Mouse (Mus musculus) stomach, embryonic 15.5 days (tissue): Measurements from ENCODE around the gene Polr2h. TPM values are rescaled to one million over a fixed set of nuclear protein-coding genes. Genes with fewer than 3 reads are reported as not detected.

Source experiments
- ATAC-seq: fragments of 200-750 bp; cut with Nextera tagmentation; 2 replicates; pipeline ENCODE4 v1.8.0; 2017; ENCODE audit warnings: low read depth, moderate number of reproducible peaks, moderate TSS enrichment; ENCODE audit not compliant: insufficient read depth, low FRiP score
- H3K27ac ChIP-seq: fragments of 300-500 bp; sonication (generic); 2 replicates; pipeline ENCODE4 v1.5.1; 2015; ENCODE audit warnings: mild to moderate bottlenecking, inconsistent platforms
- H3K27me3 ChIP-seq: fragments of 300-500 bp; sonication (generic); replicated peaks from 2 replicates; pipeline ENCODE4 v1.6.1; 2015; ENCODE audit warnings: inconsistent platforms
- H3K36me3 ChIP-seq: fragments of 300-500 bp; sonication (generic); 2 replicates; pipeline ENCODE4 v1.6.1; 2015; ENCODE audit warnings: inconsistent platforms
- H3K4me1 ChIP-seq: fragments of 300-500 bp; sonication (generic); 2 replicates; pipeline ENCODE4 v1.6.1; 2015; ENCODE audit warnings: inconsistent platforms
- H3K4me2 ChIP-seq: fragments of 300-500 bp; sonication (generic); 2 replicates; pipeline ENCODE4 v1.6.1; 2015; ENCODE audit warnings: mild to moderate bottlenecking, inconsistent platforms
- H3K4me3 ChIP-seq: fragments of 300-500 bp; sonication (generic); replicated peaks from 2 replicates; pipeline ENCODE4 v1.5.1; 2015; ENCODE audit warnings: inconsistent platforms
- H3K9ac ChIP-seq: fragments of 300-500 bp; sonication (generic); 2 replicates; pipeline ENCODE4 v1.6.1; 2015; ENCODE audit warnings: inconsistent platforms
- H3K9me3 ChIP-seq: fragments of 300-500 bp; sonication (generic); 2 replicates; pipeline ENCODE4 v1.6.1; 2016; ENCODE audit warnings: inconsistent platforms
- WGBS: fragments of 180-500 bp; shearing (Covaris S2); methylation state at CpG from one replicate; pipeline ENCODE4 v1.1.7; 2015; 5-methylcytosine and 5-hydroxymethylcytosine counted together
- polyA plus RNA-seq: library from polyadenylated mRNA; unstranded; fragments of >200 nt; fragmentation: Nextera tagmentation; extraction: Ambion mirVana; gene quantifications from 2 replicates; pipeline ENCODE4 v1.2.1, GENCODE M21; 2015

Polr2h gene
- polyA plus RNA-seq, 1 experiment from 2014 or later: 97.3 TPM

GRCm38 (mm10) chr16:20750518-20750917, 33.1 kb downstream of the Polr2h start:
- Histone ChIP-seq H3K27me3 (no peaks in the 10 kb centered on the region), H3K27ac (no peak overlapping the region), H3K4me1 (no peaks in the 10 kb centered on the region; the same call in 1 of the 2 replicates), H3K36me3 (no peaks in the 10 kb centered on the region), H3K4me2 (no peak overlapping the region), H3K4me3 (no peak overlapping the region), H3K9me3 (no peaks in the 10 kb centered on the region), H3K9ac (no peak overlapping the region)
- ATAC-seq: no peak
- WGBS: 38% methylated on average over 8 of the region's 8 CpGs

GRCm38 (mm10) chr16:20756052-20756451, 38.6 kb downstream of the Polr2h start:
- Histone ChIP-seq H3K9ac (no peak overlapping the region), H3K4me1 (no peaks in the 10 kb centered on the region), H3K4me3 (no peak overlapping the region), H3K27ac (no peak overlapping the region), H3K9me3 (no peaks in the 10 kb centered on the region), H3K4me2 (no peak overlapping the region), H3K36me3 (no peaks in the 10 kb centered on the region), H3K27me3 (no peaks in the 10 kb centered on the region)
- 86% methylated on average over 5 of the region's 5 CpGs for WGBS
- ATAC-seq: no peak

- H3K4me3 ChIP-seq: no peak overlapping the region
These were observed 39.9 kb downstream of the Polr2h start for GRCm38 (mm10) chr16:20757385-20757784.

GRCm38 (mm10) chr16:20761681-20762080, 44.2 kb downstream of the Polr2h start:
- no peak overlapping the region for H3K4me3 ChIP-seq
- no peaks in the 10 kb centered on the region for H3K27me3 ChIP-seq
- H3K27ac ChIP-seq: no peak overlapping the region
- no peaks in the 10 kb centered on the region for H3K9me3 ChIP-seq
- no peak overlapping the region for H3K4me2 ChIP-seq
- no peaks in the 10 kb centered on the region for H3K4me1 ChIP-seq
- no peak for ATAC-seq
- no peaks in the 10 kb centered on the region for H3K36me3 ChIP-seq
- 8% methylated on average over 3 of the region's 3 CpGs for WGBS
- H3K9ac ChIP-seq: no peak overlapping the region

More at GRCm38 (mm10) chr16:20757385-20757784, 39.9 kb downstream of the Polr2h start:
- no peak overlapping the region for H3K9ac ChIP-seq
- H3K27ac ChIP-seq: no peak overlapping the region
- H3K9me3 ChIP-seq: no peaks in the 10 kb centered on the region
- WGBS: 70% methylated on average over 1 of the region's 1 CpGs
- H3K36me3 ChIP-seq: no peaks in the 10 kb centered on the region
- no peaks in the 10 kb centered on the region for H3K27me3 ChIP-seq
- H3K4me1 ChIP-seq: no peaks in the 10 kb centered on the region
- no peak for ATAC-seq
- no peak overlapping the region for H3K4me2 ChIP-seq

- Histone ChIP-seq H3K4me3 (no peak overlapping the region), H3K27ac (no peak overlapping the region), H3K9me3 (no peaks in the 10 kb centered on the region), H3K9ac (no peak overlapping the region), H3K4me2 (no peak overlapping the region), H3K36me3 (no peaks in the 10 kb centered on the region), H3K4me1 (no peaks in the 10 kb centered on the region), H3K27me3 (no peaks in the 10 kb centered on the region)
- no peak for ATAC-seq
- WGBS: 44% methylated on average over 9 of the region's 9 CpGs
These were observed 47.8 kb downstream of the Polr2h start for GRCm38 (mm10) chr16:20765244-20765643.

Other genes with a start within 250 kb of the Polr2h start
- gene Eif2b5, start 218.8 kb upstream of the Polr2h start, polyA plus RNA-seq: 90.2 and 95.0 TPM in 2 replicates
- 21.2 and 26.9 TPM in 2 replicates for gene Dvl3, start 200.7 kb upstream of the Polr2h start, polyA plus RNA-seq
- gene Ap2m1, start 182.2 kb upstream of the Polr2h start, polyA plus RNA-seq: 518 and 580 TPM in 2 replicates
- 50.6 and 65.0 TPM in 2 replicates for gene Abcf3, start 169.1 kb upstream of the Polr2h start, polyA plus RNA-seq
- gene Vwa5b2, start 128.2 kb upstream of the Polr2h start, polyA plus RNA-seq: 5.5 and 7.3 TPM in 2 replicates
- 31.6 and 32.3 TPM in 2 replicates for gene Eef1akmt4, start 106.1 kb upstream of the Polr2h start, polyA plus RNA-seq
- 0.15 TPM in 1 of 2 replicates, not detected in the other for gene Gm49333, start 106.1 kb upstream of the Polr2h start, polyA plus RNA-seq
- 38.3 and 39.6 TPM in 2 replicates for gene Alg3, start 105.9 kb upstream of the Polr2h start, polyA plus RNA-seq
- 1.3 and 1.4 TPM in 2 replicates for gene Camk2n2, start 96.4 kb upstream of the Polr2h start, polyA plus RNA-seq
- gene Ece2, start 87.8 kb upstream of the Polr2h start, polyA plus RNA-seq: 2.0 and 2.7 TPM in 2 replicates
- gene Psmd2, start 66.0 kb upstream of the Polr2h start, polyA plus RNA-seq: 265 and 291 TPM in 2 replicates
- gene Eif4g1, start 49.4 kb upstream of the Polr2h start, polyA plus RNA-seq: 168 and 190 TPM in 2 replicates
- gene Fam131a, start 24.4 kb upstream of the Polr2h start, polyA plus RNA-seq: 8.5 and 9.1 TPM in 2 replicates
- 15.3 and 20.2 TPM in 2 replicates for gene Clcn2, start 81 bp downstream of the Polr2h start, polyA plus RNA-seq
- gene Chrd, start 15.5 kb downstream of the Polr2h start, polyA plus RNA-seq: 4.0 and 4.7 TPM in 2 replicates
- gene Thpo, start 16.8 kb downstream of the Polr2h start, polyA plus RNA-seq: 1.0 and 1.1 TPM in 2 replicates